Mouse (Mus musculus) splenic B cell, adult 2 months (primary cell): ENCODE measurements around the gene Cetn3.

Experiments
- DNase-seq: peaks from one replicate; pipeline ENCODE4 v3.0.0-alpha.2; 2011; ENCODE audit warnings: low read depth, low spot score
- H3K27me3 ChIP-seq: 2 replicates; pipeline ENCODE4 v1.6.1; 2012; ENCODE audit warnings: mild to moderate bottlenecking, low read length, moderate library complexity, mixed read lengths; ENCODE audit not compliant: control insufficient read depth, poor library complexity, insufficient read depth, severe bottlenecking
- H3K36me3 ChIP-seq: 2 replicates; pipeline ENCODE4 v1.6.1; 2012; ENCODE audit warnings: mild to moderate bottlenecking, low read length, moderate library complexity, mixed read lengths; ENCODE audit not compliant: control insufficient read depth, poor library complexity, insufficient read depth, severe bottlenecking

Cetn3 gene

DNA sequence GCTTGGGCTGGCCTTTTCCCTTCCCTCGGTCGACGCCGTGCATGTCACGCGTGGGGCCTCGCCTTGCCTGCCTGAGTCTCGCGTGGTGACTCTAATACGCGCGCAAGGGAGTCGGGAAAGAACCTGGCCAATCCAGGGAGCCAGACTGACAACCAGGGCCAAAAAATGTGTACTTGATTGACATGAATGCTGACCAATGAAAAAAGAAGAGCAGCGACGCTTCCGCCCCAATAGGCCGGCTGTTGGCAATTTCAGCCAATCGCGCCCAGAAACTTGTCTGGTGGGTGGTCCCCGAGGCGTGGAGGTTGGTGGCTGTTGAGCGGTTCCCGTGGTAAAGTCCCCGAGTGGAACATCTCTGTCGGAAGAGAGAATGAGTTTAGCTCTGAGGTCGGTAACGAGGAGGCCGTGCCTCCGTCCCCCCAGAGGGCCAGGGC is at the start of gene Cetn3:
Gene Cetn3, plus strand, starts transcription at position 107 of the 434 bp plus-strand sequence.
- Histone ChIP-seq H3K27me3 (no peaks in the 10 kb centered on the region), H3K36me3 (0 out of 2 replicates have a peak, but pooled peaks cover 2% of the 10 kb centered on the region)
- peak; percentile 98 for DNase-seq

DNA sequence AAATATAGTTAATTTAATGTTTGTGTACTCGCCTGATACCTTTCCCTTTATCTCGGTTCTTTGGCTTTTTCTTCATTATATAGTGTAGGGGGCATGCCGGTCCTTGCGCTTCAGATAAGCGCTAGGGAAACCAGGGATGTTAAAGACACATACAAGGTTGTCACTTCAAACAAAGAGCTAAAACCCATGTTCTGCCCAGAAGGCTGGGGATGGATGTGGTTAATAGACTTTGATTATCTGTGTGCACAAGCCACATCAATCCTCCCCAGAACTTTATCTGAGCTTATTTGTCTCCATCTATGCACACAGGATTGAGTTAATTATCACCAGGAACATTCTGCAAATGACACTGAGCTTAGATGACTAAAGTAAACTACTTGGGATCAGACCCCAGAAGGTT is 46.3 kb upstream of the Cetn3 start:
- H3K36me3 ChIP-seq, result 0 out of 2 replicates have a peak, but pooled peaks cover 1% of the 10 kb centered on the region
- no peak for DNase-seq

GRCm38 (mm10) chr13:81740898-81741297 is 42.0 kb upstream of the Cetn3 start:
- peak; percentile 13 for DNase-seq
- Histone ChIP-seq H3K27me3 (no peaks in the 10 kb centered on the region), H3K36me3 (no peaks in the 10 kb centered on the region)

More for the DNA sequence above, 46.3 kb upstream of the Cetn3 start:
- H3K27me3 ChIP-seq, result no peaks in the 10 kb centered on the region

DNA sequence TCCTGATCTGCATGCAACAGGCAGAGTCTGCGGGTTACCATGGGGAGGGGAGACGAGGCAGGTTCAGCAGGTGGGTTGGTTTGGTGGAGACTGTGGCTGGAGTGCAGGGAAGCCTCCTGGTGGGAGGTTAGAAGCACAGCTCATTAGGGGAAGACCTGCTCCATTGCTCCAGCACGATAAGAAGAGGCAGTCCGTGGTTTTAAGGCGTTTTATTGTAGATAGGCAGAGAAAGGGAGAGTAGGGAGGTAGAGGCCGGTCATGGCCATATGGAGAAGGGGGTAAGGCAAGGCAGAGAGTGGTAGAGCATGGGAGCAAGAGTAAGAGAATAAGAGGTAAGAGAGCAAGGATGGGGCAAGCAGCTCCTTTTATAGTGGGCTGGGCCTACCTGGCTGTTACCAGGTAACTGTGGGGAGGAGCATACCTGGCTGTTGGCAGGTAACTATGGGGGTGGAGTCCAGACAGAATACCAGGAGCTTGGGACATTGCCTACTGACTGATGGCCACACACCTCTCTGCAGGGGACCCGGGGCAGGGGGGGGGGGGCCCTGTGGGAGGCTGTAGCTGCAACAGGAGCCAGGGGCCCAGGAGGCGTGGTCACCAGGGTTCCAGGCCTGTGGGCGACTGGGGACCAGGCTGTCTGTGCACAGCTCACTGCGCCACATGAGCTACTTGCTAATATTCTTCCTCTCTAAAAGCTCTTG is 39.3 kb upstream of the Cetn3 start:
- H3K27me3 ChIP-seq, result no peaks in the 10 kb centered on the region
- DNase-seq, result no peak
- H3K36me3 ChIP-seq, result no peaks in the 10 kb centered on the region

- Histone ChIP-seq H3K36me3 (no peaks in the 10 kb centered on the region), H3K27me3 (no peaks in the 10 kb centered on the region)
- DNase-seq, result no peak
Measured at GRCm38 (mm10) chr13:81744092-81744396, 38.8 kb upstream of the Cetn3 start.

DNA sequence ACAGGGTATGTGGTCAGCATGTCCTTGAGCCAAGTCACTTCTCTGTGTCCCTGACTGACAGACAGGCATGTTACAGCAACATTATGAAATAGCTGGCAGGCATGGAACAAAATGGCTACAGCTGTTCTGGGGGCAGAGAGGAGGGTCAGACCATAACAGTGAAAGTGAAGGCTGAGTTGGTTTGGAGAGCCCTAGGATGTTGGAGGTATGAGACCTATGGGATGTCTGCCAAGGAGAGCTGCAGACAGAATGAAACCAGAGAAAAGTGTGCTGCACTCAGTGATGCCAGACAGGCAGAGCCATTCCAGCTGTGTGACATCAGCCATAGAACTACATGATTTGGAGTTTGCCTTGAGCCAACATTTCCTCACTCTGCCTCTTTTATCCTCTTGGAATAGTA is 28.0 kb upstream of the Cetn3 start:
- no peaks in the 10 kb centered on the region for H3K36me3 ChIP-seq
- H3K27me3 ChIP-seq, result no peaks in the 10 kb centered on the region
- DNase-seq, result no peak

DNA sequence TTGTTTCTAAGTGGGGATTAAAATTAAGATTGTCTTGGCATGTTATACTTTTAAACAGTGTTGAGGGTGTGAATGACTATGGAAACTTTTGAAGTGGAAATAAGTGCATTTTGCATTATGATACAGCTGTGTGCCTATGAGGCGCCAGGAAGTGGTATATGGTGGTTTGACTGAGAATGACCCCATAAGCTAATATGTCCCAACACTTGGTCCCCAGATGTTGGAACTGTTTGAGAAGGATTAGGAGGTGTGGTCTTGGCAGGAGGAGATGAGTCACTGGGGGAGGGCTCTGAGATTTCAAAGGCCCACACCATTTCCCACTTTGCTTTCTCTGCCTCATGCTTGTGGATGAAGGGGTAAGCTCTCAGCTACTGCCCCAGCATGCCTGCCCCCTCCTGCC is 27.6 kb upstream of the Cetn3 start:
- no peak for DNase-seq
- H3K36me3 ChIP-seq, result no peaks in the 10 kb centered on the region
- H3K27me3 ChIP-seq, result no peaks in the 10 kb centered on the region

DNA sequence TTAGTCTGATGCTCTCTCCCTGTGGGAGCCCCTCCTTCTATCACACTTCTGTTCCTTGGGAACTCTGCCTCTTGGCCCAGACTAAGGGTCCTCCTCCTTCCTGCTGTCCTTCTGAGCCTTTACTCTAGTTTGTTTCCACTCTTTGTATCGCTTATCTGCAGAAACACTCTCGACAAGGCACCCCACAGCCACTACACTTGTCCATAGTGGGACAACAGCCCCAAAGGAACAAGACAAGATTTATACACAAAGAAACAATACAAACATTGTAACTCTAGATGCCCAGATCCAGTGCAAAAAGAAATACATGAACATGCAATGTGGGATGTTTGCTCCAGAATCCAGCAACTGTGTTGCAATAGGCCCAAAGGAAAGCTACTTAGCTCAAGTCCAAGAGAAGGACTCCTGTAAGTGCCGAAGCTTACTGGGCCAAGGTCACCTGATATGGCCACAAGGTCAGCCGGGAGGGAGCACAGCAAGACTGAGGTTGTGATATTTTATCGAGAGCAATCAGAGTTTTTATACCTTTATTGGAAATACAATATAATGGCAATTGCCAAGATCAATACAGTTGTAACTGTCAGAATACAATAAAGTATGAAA is 25.7 kb upstream of the Cetn3 start:
- Histone ChIP-seq H3K36me3 (no peaks in the 10 kb centered on the region), H3K27me3 (no peaks in the 10 kb centered on the region)
- no peak for DNase-seq

DNA sequence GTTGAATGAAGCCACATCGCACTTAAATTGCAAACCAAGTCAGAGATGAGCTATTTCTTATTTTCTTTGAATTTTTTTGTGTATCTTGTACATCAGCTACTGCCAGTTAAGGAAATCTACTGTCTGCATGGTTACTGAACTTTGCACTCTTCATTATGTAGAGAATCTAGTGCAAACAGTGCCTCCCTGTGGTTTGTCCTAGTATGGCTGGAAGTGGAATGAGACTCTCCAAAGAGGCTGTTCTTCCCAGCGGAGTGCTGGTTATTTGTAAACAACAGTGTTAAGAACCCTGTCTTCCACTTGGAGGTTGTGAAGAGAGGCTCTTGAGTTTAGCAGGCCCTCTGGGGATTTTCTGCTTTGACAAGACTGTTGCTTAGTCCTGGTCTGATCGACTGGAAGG is 22.5 kb upstream of the Cetn3 start:
- DNase-seq, result peak; percentile 46
- H3K36me3 ChIP-seq, result no peaks in the 10 kb centered on the region
- no peaks in the 10 kb centered on the region for H3K27me3 ChIP-seq

GRCm38 (mm10) chr13:81761566-81762186 is 21.2 kb upstream of the Cetn3 start:
- DNase-seq, result peak; percentile 64

DNA sequence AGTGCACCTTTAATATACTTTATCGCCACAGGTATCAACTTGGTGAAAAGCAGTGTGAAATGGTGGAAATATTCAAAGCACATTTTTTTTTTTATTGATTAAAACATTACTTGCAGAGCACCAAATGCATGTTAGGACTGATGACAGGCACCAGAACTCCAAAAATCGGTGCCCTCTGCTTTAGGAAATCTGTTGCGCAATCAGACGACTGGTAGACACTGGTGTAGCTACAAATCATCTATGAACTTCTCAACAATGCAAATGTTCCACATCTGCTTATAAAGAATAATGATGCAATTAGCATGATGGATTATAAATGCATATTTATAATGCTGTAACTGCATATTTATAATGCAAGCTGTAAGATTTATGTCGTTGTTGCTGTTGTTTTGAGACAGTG is 18.7 kb upstream of the Cetn3 start:
- Histone ChIP-seq H3K36me3 (no peaks in the 10 kb centered on the region), H3K27me3 (no peaks in the 10 kb centered on the region)
- no peak for DNase-seq

More at GRCm38 (mm10) chr13:81761566-81762186, 21.2 kb upstream of the Cetn3 start:
- H3K27me3 ChIP-seq, result no peaks in the 10 kb centered on the region
- H3K36me3 ChIP-seq, result no peaks in the 10 kb centered on the region

- Histone ChIP-seq H3K36me3 (no peaks in the 10 kb centered on the region), H3K27me3 (no peaks in the 10 kb centered on the region)
- peak; percentile 74 for DNase-seq
Measured at GRCm38 (mm10) chr13:81767038-81767659, 15.7 kb upstream of the Cetn3 start.

- Histone ChIP-seq H3K36me3 (no peaks in the 10 kb centered on the region), H3K27me3 (no peaks in the 10 kb centered on the region)
- no peak for DNase-seq
Measured at GRCm38 (mm10) chr13:81776217-81776616, 6.7 kb upstream of the Cetn3 start.

DNA sequence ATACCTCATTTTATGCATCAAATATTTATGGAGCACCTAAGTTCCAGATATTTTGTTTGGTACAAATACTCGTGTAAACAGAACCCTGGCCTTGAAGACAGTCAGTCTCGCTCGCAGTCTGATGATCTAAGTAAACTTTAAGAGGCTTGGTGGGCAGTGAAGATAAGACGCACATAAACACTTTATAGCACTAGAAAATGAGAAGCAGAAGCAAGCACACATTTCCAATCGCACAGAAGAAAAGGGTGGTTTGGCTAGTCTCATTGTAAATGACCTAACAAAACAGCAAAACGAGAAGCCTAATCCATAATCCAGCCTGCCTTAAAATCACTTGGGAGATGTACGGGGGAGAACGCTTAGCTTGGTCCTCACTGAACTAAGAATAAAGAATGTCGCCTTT is 402 bp upstream of the Cetn3 start:
- no peak for DNase-seq
- H3K36me3 ChIP-seq, result no peaks in the 10 kb centered on the region

More for the DNA sequence above, 402 bp upstream of the Cetn3 start:
- no peaks in the 10 kb centered on the region for H3K27me3 ChIP-seq
